Mouse (Mus musculus) hindbrain, embryonic 11.5 days (tissue): ENCODE data around the gene Brca2. TPM values are rescaled to one million over a fixed set of nuclear protein-coding genes. Genes with fewer than 3 reads are reported as not detected.
A peak's percentile ranks its signal among the peaks of the same experiment; 100 is the strongest.

Experiments
- ATAC-seq: fragments of 200-750 bp; cut with Nextera tagmentation; 2 replicates; pipeline ENCODE4 v1.8.0; 2017; ENCODE audit warnings: mild to moderate bottlenecking, moderate TSS enrichment, moderate library complexity; ENCODE audit not compliant: low FRiP score
- DNase-seq: peaks from one replicate; pipeline ENCODE4 v3.0.0-alpha.2; 2015; ENCODE audit warnings: low spot score
- H3K27ac ChIP-seq: fragments of 300-500 bp; sonication (generic); 2 replicates; pipeline ENCODE4 v1.5.1; 2014; ENCODE audit warnings: mild to moderate bottlenecking, low read depth, low read length
- H3K27me3 ChIP-seq: fragments of 300-500 bp; sonication (generic); 2 replicates; pipeline ENCODE4 v1.6.1; 2014; ENCODE audit warnings: mild to moderate bottlenecking, low read length, moderate library complexity, mixed read lengths; ENCODE audit not compliant: control insufficient read depth, insufficient read depth
- H3K36me3 ChIP-seq: fragments of 300-500 bp; sonication (generic); 2 replicates; pipeline ENCODE4 v1.6.1; 2014; ENCODE audit warnings: mild to moderate bottlenecking, low read length, moderate library complexity, mixed read lengths; ENCODE audit not compliant: control insufficient read depth, insufficient read depth
- H3K4me1 ChIP-seq: fragments of 300-500 bp; sonication (generic); replicated peaks from 2 replicates; pipeline ENCODE4 v1.6.1; 2014; ENCODE audit warnings: low read length, mixed read lengths; ENCODE audit not compliant: control insufficient read depth, insufficient read depth
- H3K4me2 ChIP-seq: fragments of 300-500 bp; sonication (generic); replicated peaks from 2 replicates; pipeline ENCODE4 v1.6.1; 2014; ENCODE audit warnings: mild to moderate bottlenecking, low read depth, low read length
- H3K4me3 ChIP-seq: fragments of 300-500 bp; sonication (generic); 2 replicates; pipeline ENCODE4 v1.5.1; 2014; ENCODE audit warnings: low read depth, low read length
- H3K9ac ChIP-seq: fragments of 300-500 bp; sonication (generic); 2 replicates; pipeline ENCODE4 v1.6.1; 2014; ENCODE audit warnings: low read depth, low read length
- H3K9me3 ChIP-seq: fragments of 300-500 bp; sonication (generic); 2 replicates; pipeline ENCODE4 v1.6.1; 2016; ENCODE audit warnings: low read length; ENCODE audit not compliant: control insufficient read depth
- WGBS: fragments of 180-500 bp; shearing (Covaris S2); extraction: QIAGEN DNeasy Blood & Tissue Kit; methylation state at CpG from one replicate; pipeline ENCODE4 v1.1.7; 2014; 5-methylcytosine and 5-hydroxymethylcytosine counted together
- polyA plus RNA-seq: library from polyadenylated mRNA; unstranded; fragments of >200 nt; fragmentation: Nextera tagmentation; extraction: Ambion mirVana; gene quantifications from 2 replicates; pipeline ENCODE4 v1.2.1, GENCODE M21; 2014

Brca2 gene
- polyA plus RNA-seq, 1 experiment from 2014 or later = 25.8 TPM

- Histone ChIP-seq H3K36me3 (no peaks in the 10 kb centered on the region), H3K27ac (no peak overlapping the region), H3K9ac (no peak overlapping the region), H3K27me3 (no peaks in the 10 kb centered on the region), H3K9me3 (no peaks in the 10 kb centered on the region), H3K4me1 (no peaks in the 10 kb centered on the region), H3K4me2 (no peak overlapping the region), H3K4me3 (no peak overlapping the region)
- 85% methylated on average over 6 of the region's 6 CpGs for WGBS
- ATAC-seq (no peak), DNase-seq (no peak)
These were observed 11.8 kb upstream of the Brca2 start for GRCm38 (mm10) chr5:150510451-150511225.

- DNase-seq = no peak
- Histone ChIP-seq H3K27me3 (no peaks in the 10 kb centered on the region), H3K9me3 (no peaks in the 10 kb centered on the region), H3K36me3 (no peaks in the 10 kb centered on the region), H3K9ac (no peak overlapping the region), H3K27ac (no peak overlapping the region), H3K4me1 (no peaks in the 10 kb centered on the region), H3K4me2 (no peak overlapping the region), H3K4me3 (no peak overlapping the region)
- ATAC-seq = no peak
- 72% methylated on average over 4 of the region's 4 CpGs for WGBS
These were observed 9.2 kb upstream of the Brca2 start for GRCm38 (mm10) chr5:150513264-150513663.

- H3K4me3 ChIP-seq = no peak overlapping the region
These were observed 8.4 kb upstream of the Brca2 start for GRCm38 (mm10) chr5:150514027-150514426.

GRCm38 (mm10) chr5:150518064-150518463, 4.4 kb upstream of the Brca2 start, which contains the start of gene Zar1l:
Gene Zar1l (minus strand): TSS chr5:150518164.
- H3K4me3 ChIP-seq = no peak within 1 kb of the TSS
- no peak for ATAC-seq
- no peaks in the 10 kb centered on the region for H3K36me3 ChIP-seq
- no peak within 1 kb of the TSS for H3K9ac ChIP-seq
- no peaks in the 10 kb centered on the region for H3K27me3 ChIP-seq
- no peaks in the 10 kb centered on the region for H3K4me1 ChIP-seq
- no peaks in the 10 kb centered on the region for H3K9me3 ChIP-seq
- no peak within 1 kb of the TSS for H3K27ac ChIP-seq
- no peak for DNase-seq
- 58% methylated on average over 4 of the region's 4 CpGs for WGBS
- no peak within 1 kb of the TSS for H3K4me2 ChIP-seq

More at GRCm38 (mm10) chr5:150514027-150514426, 8.4 kb upstream of the Brca2 start:
- Histone ChIP-seq H3K27me3 (no peaks in the 10 kb centered on the region), H3K4me1 (no peaks in the 10 kb centered on the region), H3K9me3 (no peaks in the 10 kb centered on the region), H3K27ac (no peak overlapping the region), H3K9ac (no peak overlapping the region), H3K4me2 (no peak overlapping the region), H3K36me3 (no peaks in the 10 kb centered on the region)
- DNase-seq (no peak), ATAC-seq (no peak)
- 83% methylated on average over 1 of the region's 1 CpGs for WGBS

GRCm38 (mm10) chr5:150519551-150519950, 2.9 kb upstream of the Brca2 start:
- Histone ChIP-seq H3K36me3 (no peaks in the 10 kb centered on the region), H3K4me3 (no peak overlapping the region), H3K27ac (no peak overlapping the region), H3K9me3 (no peaks in the 10 kb centered on the region), H3K27me3 (no peaks in the 10 kb centered on the region), H3K9ac (no peak overlapping the region), H3K4me2 (no peak overlapping the region), H3K4me1 (no peaks in the 10 kb centered on the region)
- ATAC-seq (no peak), DNase-seq (no peak)
- WGBS = 88% methylated on average over 1 of the region's 1 CpGs

GRCm38 (mm10) chr5:150522867-150523234, 421 bp downstream of the Brca2 start:
- Histone ChIP-seq H3K4me3 (peak overlapping the region; percentile 83), H3K4me2 (peak overlapping the region; percentile 58), H3K9ac (peak overlapping the region; percentile 93), H3K9me3 (no peaks in the 10 kb centered on the region), H3K4me1 (no peaks in the 10 kb centered on the region), H3K36me3 (no peaks in the 10 kb centered on the region), H3K27me3 (no peaks in the 10 kb centered on the region), H3K27ac (peak overlapping the region; percentile 51; the same call in 1 of the 2 replicates)
- DNase-seq (no peak), ATAC-seq (no peak)
- 7% methylated on average over 11 of the region's 11 CpGs for WGBS

GRCm38 (mm10) chr5:150525239-150525638, 2.8 kb downstream of the Brca2 start:
- DNase-seq = no peak
- no peaks in the 10 kb centered on the region for H3K4me1 ChIP-seq
- WGBS = 83% methylated on average over 2 of the region's 2 CpGs

GRCm38 (mm10) chr5:150541302-150541701, 18.9 kb downstream of the Brca2 start:
- H3K9me3 ChIP-seq = no peaks in the 10 kb centered on the region
- ATAC-seq = no peak

More at GRCm38 (mm10) chr5:150525239-150525638, 2.8 kb downstream of the Brca2 start:
- no peak for ATAC-seq
- H3K27me3 ChIP-seq = no peaks in the 10 kb centered on the region
- H3K4me2 ChIP-seq = no peak overlapping the region
- no peaks in the 10 kb centered on the region for H3K36me3 ChIP-seq
- no peak overlapping the region for H3K4me3 ChIP-seq
- no peak overlapping the region for H3K9ac ChIP-seq
- H3K27ac ChIP-seq = no peak overlapping the region
- no peaks in the 10 kb centered on the region for H3K9me3 ChIP-seq

GRCm38 (mm10) chr5:150543184-150543583, 20.8 kb downstream of the Brca2 start:
- Histone ChIP-seq H3K4me3 (no peak overlapping the region), H3K27ac (no peak overlapping the region), H3K9me3 (no peaks in the 10 kb centered on the region), H3K27me3 (no peaks in the 10 kb centered on the region), H3K9ac (no peak overlapping the region), H3K4me1 (no peaks in the 10 kb centered on the region), H3K36me3 (peaks cover 4% of the 10 kb centered on the region; the same call in 1 of the 2 replicates), H3K4me2 (no peak overlapping the region)
- DNase-seq = no peak
- 93% methylated on average over 2 of the region's 2 CpGs for WGBS
- no peak for ATAC-seq

More at GRCm38 (mm10) chr5:150541302-150541701, 18.9 kb downstream of the Brca2 start:
- Histone ChIP-seq H3K27me3 (no peaks in the 10 kb centered on the region), H3K36me3 (peaks cover 4% of the 10 kb centered on the region; the same call in 1 of the 2 replicates), H3K9ac (no peak overlapping the region), H3K27ac (no peak overlapping the region), H3K4me3 (no peak overlapping the region), H3K4me2 (no peak overlapping the region), H3K4me1 (no peaks in the 10 kb centered on the region)
- 98% methylated on average over 1 of the region's 1 CpGs for WGBS
- DNase-seq = no peak
